Mouse (Mus musculus): ENCODE results near the gene Ppp1r3c. TPM values are rescaled to one million over a fixed set of nuclear protein-coding genes. Genes with fewer than 3 reads are reported as not detected.

The Ppp1r3c gene
- polyA plus RNA-seq (2015; fragmentation: Nextera tagmentation; extraction: Ambion mirVana), result 11.3 and 11.4 TPM in 2 replicates

GRCm38 (mm10) chr19:36736537-36736936, at the start of gene Ppp1r3c:
Ppp1r3c (minus strand) TSS chr19:36736653.
- Histone ChIP-seq H3K4me2 (replicated peaks) (peak within 1 kb of the TSS; percentile 74), H3K36me3 (0 out of 2 replicates have a peak, but pooled peaks cover 4% of the 10 kb centered on the region), H3K9me3 (no peaks in the 10 kb centered on the region), H3K27ac (peak within 1 kb of the TSS; percentile 85), H3K9ac (peak within 1 kb of the TSS; percentile 51), H3K27me3 (replicated peaks) (no peaks in the 10 kb centered on the region), H3K4me1 (replicated peaks) (0 out of 2 replicates have a peak, but pooled peaks cover 3% of the 10 kb centered on the region), H3K4me3 (replicated peaks) (peak within 1 kb of the TSS; percentile 47)
- peak; percentile 100 for ATAC-seq
- WGBS, result under 1% methylated on average over 33 of the region's 33 CpGs

- Histone ChIP-seq H3K27me3 (replicated peaks) (no peaks in the 10 kb centered on the region), H3K9me3 (no peaks in the 10 kb centered on the region), H3K4me1 (replicated peaks) (no peaks in the 10 kb centered on the region), H3K9ac (no peak overlapping the region), H3K4me3 (replicated peaks) (no peak overlapping the region), H3K36me3 (no peaks in the 10 kb centered on the region), H3K4me2 (replicated peaks) (no peak overlapping the region), H3K27ac (no peak overlapping the region)
- ATAC-seq, result no peak
- 80% methylated on average over 6 of the region's 6 CpGs for WGBS
Measured at GRCm38 (mm10) chr19:36783179-36783578, 46.7 kb upstream of the Ppp1r3c start.

DNA sequence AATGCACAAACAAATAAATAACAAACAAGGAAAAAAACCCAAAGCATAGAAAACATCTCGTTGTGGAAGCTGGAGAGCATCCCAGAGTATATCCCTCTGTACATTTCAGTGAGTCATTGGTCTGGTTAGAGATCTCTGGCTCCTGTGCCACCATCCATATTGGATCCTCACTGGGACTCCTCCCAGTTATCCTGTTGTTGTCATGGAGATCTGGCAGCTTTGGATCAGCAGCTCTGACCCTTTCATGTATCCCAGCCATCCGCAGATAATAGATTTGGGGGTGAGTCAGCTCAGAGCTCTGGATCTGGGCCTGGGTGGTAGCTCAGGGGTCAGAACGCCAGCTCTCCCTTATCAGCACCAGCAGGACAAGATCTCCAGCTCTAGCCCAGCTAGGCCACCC, 46.1 kb upstream of the Ppp1r3c start:
- Histone ChIP-seq H3K36me3 (no peaks in the 10 kb centered on the region), H3K4me3 (replicated peaks) (no peak overlapping the region), H3K4me2 (replicated peaks) (no peak overlapping the region), H3K27me3 (replicated peaks) (no peaks in the 10 kb centered on the region), H3K9ac (no peak overlapping the region), H3K9me3 (no peaks in the 10 kb centered on the region), H3K4me1 (replicated peaks) (no peaks in the 10 kb centered on the region), H3K27ac (no peak overlapping the region)
- ATAC-seq, result no peak
- WGBS, result 74% methylated on average over 3 of the region's 3 CpGs

GRCm38 (mm10) chr19:36781996-36782395, 45.5 kb upstream of the Ppp1r3c start:
- no peaks in the 10 kb centered on the region for H3K27me3 ChIP-seq (replicated peaks)
- H3K9me3 ChIP-seq, result no peaks in the 10 kb centered on the region
- H3K9ac ChIP-seq, result no peak overlapping the region
- no peaks in the 10 kb centered on the region for H3K36me3 ChIP-seq
- H3K4me1 ChIP-seq (replicated peaks), result no peaks in the 10 kb centered on the region
- H3K27ac ChIP-seq, result no peak overlapping the region
- H3K4me2 ChIP-seq (replicated peaks), result no peak overlapping the region
- no peak overlapping the region for H3K4me3 ChIP-seq (replicated peaks)
- ATAC-seq, result no peak
- 74% methylated on average over 3 of the region's 3 CpGs for WGBS

DNA sequence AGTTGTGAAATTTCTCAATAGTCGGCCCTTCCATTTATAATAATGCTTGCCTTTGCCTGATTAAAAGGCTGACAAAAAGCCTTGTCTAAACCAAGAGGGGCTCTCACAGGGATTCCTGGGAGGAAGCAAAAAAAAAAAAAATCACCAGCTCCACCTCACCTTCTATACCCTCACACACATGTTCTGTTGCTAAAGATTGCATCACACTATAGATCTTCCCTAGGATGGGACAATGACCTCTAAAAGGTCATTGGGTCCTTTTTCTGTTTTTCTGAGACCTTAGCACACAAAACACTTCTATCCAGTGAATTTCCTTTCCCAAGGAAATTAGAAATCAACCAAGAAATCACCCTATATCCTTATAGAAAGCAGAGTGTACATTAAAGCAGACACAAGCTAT, 43.9 kb upstream of the Ppp1r3c start:
- WGBS, result 81% methylated on average over 1 of the region's 1 CpGs
- Histone ChIP-seq H3K4me3 (replicated peaks) (no peak overlapping the region), H3K9me3 (no peaks in the 10 kb centered on the region), H3K36me3 (no peaks in the 10 kb centered on the region), H3K27me3 (replicated peaks) (no peaks in the 10 kb centered on the region), H3K4me2 (replicated peaks) (no peak overlapping the region), H3K4me1 (replicated peaks) (no peaks in the 10 kb centered on the region), H3K9ac (no peak overlapping the region), H3K27ac (no peak overlapping the region)
- ATAC-seq, result no peak

- H3K4me1 ChIP-seq (replicated peaks), result no peaks in the 10 kb centered on the region
- no peak overlapping the region for H3K4me3 ChIP-seq (replicated peaks)
- H3K27ac ChIP-seq, result no peak overlapping the region
- no peaks in the 10 kb centered on the region for H3K36me3 ChIP-seq
- ATAC-seq, result no peak
- 46% methylated on average over 3 of the region's 3 CpGs for WGBS
- H3K4me2 ChIP-seq (replicated peaks), result no peak overlapping the region
- no peak overlapping the region for H3K9ac ChIP-seq
- H3K9me3 ChIP-seq, result no peaks in the 10 kb centered on the region
- H3K27me3 ChIP-seq (replicated peaks), result no peaks in the 10 kb centered on the region
Measured at GRCm38 (mm10) chr19:36779765-36780164, 43.3 kb upstream of the Ppp1r3c start.

DNA sequence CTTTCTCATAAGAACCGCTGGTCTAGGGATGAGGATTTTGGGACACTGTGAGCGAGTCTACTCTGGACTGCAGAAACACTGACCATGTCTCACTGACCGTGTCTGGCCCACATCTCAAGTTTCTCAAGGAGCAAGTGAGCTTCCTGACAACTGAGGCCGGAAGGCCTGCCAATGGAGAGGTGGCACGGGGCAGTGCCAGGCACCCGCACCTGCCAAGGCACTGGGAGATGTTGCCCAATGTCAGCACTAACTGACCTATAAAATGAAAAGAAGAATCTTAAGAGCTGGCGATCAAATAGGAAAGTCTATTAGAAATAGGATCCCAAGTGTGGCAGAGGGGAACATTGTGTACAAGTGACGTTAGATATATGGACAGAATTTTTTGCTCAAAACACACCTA, 39.1 kb upstream of the Ppp1r3c start:
- whole genome bisulfite sequencing, result 91% methylated on average over 8 of the region's 8 CpGs
- no peaks in the 10 kb centered on the region for H3K36me3 ChIP-seq
- H3K9me3 ChIP-seq, result no peaks in the 10 kb centered on the region
- ATAC-seq, result no peak
- H3K4me3 ChIP-seq (replicated peaks), result no peak overlapping the region
- H3K27ac ChIP-seq, result no peak overlapping the region
- H3K27me3 ChIP-seq (replicated peaks), result no peaks in the 10 kb centered on the region
- H3K4me2 ChIP-seq (replicated peaks), result no peak overlapping the region
- no peak overlapping the region for H3K9ac ChIP-seq
- no peaks in the 10 kb centered on the region for H3K4me1 ChIP-seq (replicated peaks)

GRCm38 (mm10) chr19:36773716-36774459, 37.4 kb upstream of the Ppp1r3c start:
- H3K4me1 ChIP-seq (replicated peaks), result no peaks in the 10 kb centered on the region
- no peak for ATAC-seq
- H3K4me2 ChIP-seq (replicated peaks), result no peak overlapping the region
- WGBS, result 90% methylated on average over 8 of the region's 8 CpGs
- no peaks in the 10 kb centered on the region for H3K27me3 ChIP-seq (replicated peaks)
- H3K4me3 ChIP-seq (replicated peaks), result no peak overlapping the region
- H3K27ac ChIP-seq, result no peak overlapping the region
- H3K9ac ChIP-seq, result no peak overlapping the region
- no peaks in the 10 kb centered on the region for H3K9me3 ChIP-seq
- no peaks in the 10 kb centered on the region for H3K36me3 ChIP-seq

- Histone ChIP-seq H3K4me3 (replicated peaks) (no peak overlapping the region), H3K4me1 (replicated peaks) (no peaks in the 10 kb centered on the region), H3K9me3 (no peaks in the 10 kb centered on the region), H3K27ac (no peak overlapping the region), H3K4me2 (replicated peaks) (no peak overlapping the region), H3K9ac (no peak overlapping the region), H3K36me3 (no peaks in the 10 kb centered on the region), H3K27me3 (replicated peaks) (no peaks in the 10 kb centered on the region)
- ATAC-seq, result no peak
- WGBS, result 74% methylated on average over 8 of the region's 8 CpGs
Measured at GRCm38 (mm10) chr19:36768084-36768483, 31.6 kb upstream of the Ppp1r3c start.

DNA sequence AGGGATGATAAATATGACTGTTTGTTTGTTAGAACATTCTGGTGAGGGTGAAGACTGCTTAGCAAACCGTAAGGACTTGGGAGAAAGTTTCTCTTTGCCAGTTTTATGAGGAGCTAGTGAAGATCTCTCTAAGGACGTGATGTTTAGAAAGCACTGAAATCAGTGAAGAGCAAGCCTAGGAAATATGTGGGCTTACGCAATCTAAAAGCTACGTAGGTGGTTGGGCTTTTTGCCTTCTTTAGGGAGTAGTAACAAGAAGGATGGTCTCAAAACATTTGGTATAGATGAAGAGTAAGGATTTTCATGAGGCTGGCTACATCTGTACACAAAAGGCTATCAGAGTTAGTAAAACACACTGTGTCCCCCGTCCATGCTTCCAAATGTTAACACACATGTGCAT, 28.0 kb upstream of the Ppp1r3c start:
- Histone ChIP-seq H3K4me2 (replicated peaks) (no peak overlapping the region), H3K9me3 (no peaks in the 10 kb centered on the region), H3K36me3 (no peaks in the 10 kb centered on the region), H3K4me3 (replicated peaks) (no peak overlapping the region), H3K4me1 (replicated peaks) (no peaks in the 10 kb centered on the region), H3K27ac (no peak overlapping the region), H3K27me3 (replicated peaks) (no peaks in the 10 kb centered on the region), H3K9ac (no peak overlapping the region)
- 63% methylated on average over 5 of the region's 5 CpGs for WGBS
- ATAC-seq, result no peak

DNA sequence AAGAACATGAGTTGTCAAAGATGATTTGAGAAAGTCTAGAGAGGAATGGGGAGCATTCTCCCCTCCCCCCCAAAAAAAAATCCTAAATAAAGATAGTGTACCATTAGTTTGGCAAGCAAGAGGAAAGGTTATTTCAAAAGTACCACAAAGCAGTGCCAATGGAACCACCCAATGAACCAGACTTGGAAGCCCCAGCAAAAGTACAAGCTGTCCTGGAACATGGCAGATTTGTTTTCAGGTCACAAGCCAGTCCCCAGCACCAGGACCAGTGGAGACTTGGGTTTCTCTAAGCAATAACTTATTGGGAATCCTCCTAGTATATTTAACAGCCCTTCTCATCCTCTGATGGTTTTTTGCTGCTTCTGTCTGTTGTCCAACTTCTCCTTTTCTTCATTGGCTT, 12.5 kb upstream of the Ppp1r3c start:
- H3K4me2 ChIP-seq (replicated peaks), result no peak overlapping the region
- ATAC-seq, result no peak
- no peaks in the 10 kb centered on the region for H3K36me3 ChIP-seq

DNA sequence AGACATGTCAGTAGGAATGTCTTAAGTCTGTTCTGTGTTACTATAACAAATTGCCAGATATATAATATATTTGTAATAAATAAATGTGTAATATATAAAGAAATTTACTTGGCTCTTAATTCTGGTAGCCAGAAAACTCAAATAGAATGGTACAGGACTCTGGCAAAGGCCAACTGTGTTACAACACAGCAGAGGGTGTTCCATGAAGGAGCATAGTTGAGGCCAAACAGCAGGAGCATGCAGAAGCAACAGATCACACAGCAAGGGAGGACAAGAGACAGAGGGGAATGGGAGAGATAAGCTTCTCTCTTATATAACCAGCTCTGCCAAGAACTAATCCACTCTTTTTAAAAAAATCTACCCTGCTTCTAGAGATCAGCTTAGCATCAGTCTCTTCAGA, 5.9 kb upstream of the Ppp1r3c start:
- Histone ChIP-seq H3K27me3 (replicated peaks) (no peaks in the 10 kb centered on the region), H3K9ac (no peak overlapping the region), H3K4me2 (replicated peaks) (no peak overlapping the region), H3K9me3 (no peaks in the 10 kb centered on the region), H3K36me3 (no peaks in the 10 kb centered on the region), H3K27ac (no peak overlapping the region), H3K4me3 (replicated peaks) (no peak overlapping the region), H3K4me1 (replicated peaks) (no peaks in the 10 kb centered on the region)
- ATAC-seq, result no peak

More for the DNA sequence above, 12.5 kb upstream of the Ppp1r3c start:
- H3K27ac ChIP-seq, result no peak overlapping the region
- H3K27me3 ChIP-seq (replicated peaks), result no peaks in the 10 kb centered on the region
- H3K4me1 ChIP-seq (replicated peaks), result no peaks in the 10 kb centered on the region
- no peaks in the 10 kb centered on the region for H3K9me3 ChIP-seq
- H3K9ac ChIP-seq, result no peak overlapping the region
- no peak overlapping the region for H3K4me3 ChIP-seq (replicated peaks)

GRCm38 (mm10) chr19:36739566-36740211, 3.2 kb upstream of the Ppp1r3c start:
- no peaks in the 10 kb centered on the region for H3K36me3 ChIP-seq
- H3K4me3 ChIP-seq (replicated peaks), result no peak overlapping the region
- no peaks in the 10 kb centered on the region for H3K27me3 ChIP-seq (replicated peaks)
- H3K4me2 ChIP-seq (replicated peaks), result no peak overlapping the region
- H3K4me1 ChIP-seq (replicated peaks), result 0 out of 2 replicates have a peak, but pooled peaks cover 3% of the 10 kb centered on the region
- no peaks in the 10 kb centered on the region for H3K9me3 ChIP-seq
- no peak for ATAC-seq
- H3K9ac ChIP-seq, result no peak overlapping the region
- WGBS, result 48% methylated on average over 7 of the region's 7 CpGs
- no peak overlapping the region for H3K27ac ChIP-seq
